Mouse (Mus musculus): ENCODE data around the gene Nfx1. TPM values are rescaled to one million over a fixed set of nuclear protein-coding genes. Genes with fewer than 3 reads are reported as not detected.
"Not testable (repeated sequence)": the region's sequence is repeated elsewhere in the genome, so short reads cannot be mapped to it uniquely, and the experiment has no call there.

Nfx1 gene
- 94.8 and 98.4 TPM in 2 replicates for polyA plus RNA-seq (2016; fragmentation: Nextera tagmentation; extraction: Ambion mirVana)

GRCm38 (mm10) chr4:40970842-40971701 is at the start of gene Nfx1:
Nfx1 (plus strand) TSS chr4:40970906.
- under 1% methylated on average over 84 of the region's 85 CpGs for WGBS
- Histone ChIP-seq H3K9me3 (replicated peaks) (no peaks in the 10 kb centered on the region), H3K4me3 (peak within 1 kb of the TSS; percentile 75), H3K27ac (replicated peaks) (peak within 1 kb of the TSS; percentile 92), H3K4me1 (peaks cover 22% of the 10 kb centered on the region), H3K36me3 (peaks cover 25% of the 10 kb centered on the region), H3K27me3 (ENCODE audit: low read depth, poor library complexity, severe bottlenecking) (no peaks in the 10 kb centered on the region)
- peak; percentile 95 for DNase-seq (ENCODE audit: low spot score)

GRCm38 (mm10) chr4:40921288-40921687 is 49.4 kb upstream of the Nfx1 start:
- H3K4me1 ChIP-seq = peaks cover 5% of the 10 kb centered on the region
- no peak for DNase-seq (ENCODE audit: low spot score)
- no peaks in the 10 kb centered on the region for H3K27me3 ChIP-seq (ENCODE audit: low read depth, poor library complexity, severe bottlenecking)
- H3K36me3 ChIP-seq = no peaks in the 10 kb centered on the region
- no peaks in the 10 kb centered on the region for H3K9me3 ChIP-seq (replicated peaks)
- no peak overlapping the region for H3K27ac ChIP-seq (replicated peaks)
- H3K4me3 ChIP-seq = no peak overlapping the region
- WGBS = 78% methylated on average over 3 of the region's 3 CpGs

GRCm38 (mm10) chr4:40923087-40923651 is 47.5 kb upstream of the Nfx1 start:
- no peaks in the 10 kb centered on the region for H3K9me3 ChIP-seq (replicated peaks)
- H3K27ac ChIP-seq (replicated peaks) = no peak overlapping the region
- no peaks in the 10 kb centered on the region for H3K27me3 ChIP-seq (ENCODE audit: low read depth, poor library complexity, severe bottlenecking)
- H3K4me3 ChIP-seq = no peak overlapping the region
- peaks cover 5% of the 10 kb centered on the region for H3K4me1 ChIP-seq
- H3K36me3 ChIP-seq = no peaks in the 10 kb centered on the region
- no peak for DNase-seq (ENCODE audit: low spot score)
- WGBS = 82% methylated on average over 6 of the region's 6 CpGs

GRCm38 (mm10) chr4:40925568-40925967 is 45.1 kb upstream of the Nfx1 start:
- no peaks in the 10 kb centered on the region for H3K27me3 ChIP-seq (ENCODE audit: low read depth, poor library complexity, severe bottlenecking)
- H3K4me3 ChIP-seq = no peak overlapping the region
- no peak for DNase-seq (ENCODE audit: low spot score)
- no peaks in the 10 kb centered on the region for H3K36me3 ChIP-seq
- no peaks in the 10 kb centered on the region for H3K9me3 ChIP-seq (replicated peaks)
- H3K27ac ChIP-seq (replicated peaks) = no peak overlapping the region
- WGBS = 40% methylated on average over 3 of the region's 3 CpGs
- peaks cover 5% of the 10 kb centered on the region for H3K4me1 ChIP-seq

GRCm38 (mm10) chr4:40929046-40929445 is 41.7 kb upstream of the Nfx1 start:
- no peak for DNase-seq (ENCODE audit: low spot score)
- no peaks in the 10 kb centered on the region for H3K27me3 ChIP-seq (ENCODE audit: low read depth, poor library complexity, severe bottlenecking)
- 81% methylated on average over 7 of the region's 7 CpGs for WGBS
- H3K4me3 ChIP-seq = no peak overlapping the region
- no peak overlapping the region for H3K27ac ChIP-seq (replicated peaks)
- no peaks in the 10 kb centered on the region for H3K9me3 ChIP-seq (replicated peaks)
- peaks cover 5% of the 10 kb centered on the region for H3K4me1 ChIP-seq
- H3K36me3 ChIP-seq = peaks cover 25% of the 10 kb centered on the region

GRCm38 (mm10) chr4:40933694-40934093 is 37.0 kb upstream of the Nfx1 start:
- H3K9me3 ChIP-seq (replicated peaks) = no peaks in the 10 kb centered on the region
- no peak overlapping the region for H3K27ac ChIP-seq (replicated peaks)
- peaks cover 69% of the 10 kb centered on the region for H3K36me3 ChIP-seq
- WGBS = 96% methylated on average over 5 of the region's 5 CpGs
- H3K27me3 ChIP-seq (ENCODE audit: low read depth, poor library complexity, severe bottlenecking) = no peaks in the 10 kb centered on the region
- H3K4me3 ChIP-seq = no peak overlapping the region
- no peak for DNase-seq (ENCODE audit: low spot score)
- H3K4me1 ChIP-seq = no peaks in the 10 kb centered on the region

GRCm38 (mm10) chr4:40934369-40934768 is 36.3 kb upstream of the Nfx1 start:
- peaks cover 76% of the 10 kb centered on the region for H3K36me3 ChIP-seq
- not testable (repeated sequence) for H3K4me1 ChIP-seq; DNase-seq (ENCODE audit: low spot score); H3K9me3 ChIP-seq (replicated peaks); H3K27me3 ChIP-seq (ENCODE audit: low read depth, poor library complexity, severe bottlenecking); H3K4me3 ChIP-seq; H3K27ac ChIP-seq (replicated peaks)
- WGBS = 96% methylated on average over 3 of the region's 3 CpGs

GRCm38 (mm10) chr4:40936175-40936839 is 34.4 kb upstream of the Nfx1 start:
- H3K4me3 ChIP-seq = no peak overlapping the region
- H3K9me3 ChIP-seq (replicated peaks) = peaks cover 12% of the 10 kb centered on the region
- WGBS = 90% methylated on average over 9 of the region's 9 CpGs
- no peaks in the 10 kb centered on the region for H3K27me3 ChIP-seq (ENCODE audit: low read depth, poor library complexity, severe bottlenecking)
- no peaks in the 10 kb centered on the region for H3K4me1 ChIP-seq
- H3K36me3 ChIP-seq = peaks cover 95% of the 10 kb centered on the region
- DNase-seq (ENCODE audit: low spot score) = no peak
- no peak overlapping the region for H3K27ac ChIP-seq (replicated peaks)

- H3K4me1 ChIP-seq = no peaks in the 10 kb centered on the region
- no peaks in the 10 kb centered on the region for H3K27me3 ChIP-seq (ENCODE audit: low read depth, poor library complexity, severe bottlenecking)
- H3K27ac ChIP-seq (replicated peaks) = no peak overlapping the region
- no peak overlapping the region for H3K4me3 ChIP-seq
- peaks cover 98% of the 10 kb centered on the region for H3K36me3 ChIP-seq
- no peak for DNase-seq (ENCODE audit: low spot score)
- WGBS = 91% methylated on average over 5 of the region's 5 CpGs
- peaks cover 12% of the 10 kb centered on the region for H3K9me3 ChIP-seq (replicated peaks)
Measured at GRCm38 (mm10) chr4:40938793-40939192, 31.9 kb upstream of the Nfx1 start.

- H3K9me3 ChIP-seq (replicated peaks) = peaks cover 12% of the 10 kb centered on the region
- no peaks in the 10 kb centered on the region for H3K27me3 ChIP-seq (ENCODE audit: low read depth, poor library complexity, severe bottlenecking)
- peaks cover 75% of the 10 kb centered on the region for H3K36me3 ChIP-seq
- H3K4me3 ChIP-seq = no peak overlapping the region
- no peak overlapping the region for H3K27ac ChIP-seq (replicated peaks)
- whole genome bisulfite sequencing = 95% methylated on average over 5 of the region's 5 CpGs
- peaks cover 15% of the 10 kb centered on the region for H3K4me1 ChIP-seq
- DNase-seq (ENCODE audit: low spot score) = no peak
Measured at GRCm38 (mm10) chr4:40943651-40944050, 27.1 kb upstream of the Nfx1 start.

GRCm38 (mm10) chr4:40946516-40947121 is 24.1 kb upstream of the Nfx1 start:
- Histone ChIP-seq H3K4me3 (peak overlapping the region; percentile 86), H3K4me1 (peaks cover 24% of the 10 kb centered on the region), H3K27me3 (ENCODE audit: low read depth, poor library complexity, severe bottlenecking) (no peaks in the 10 kb centered on the region), H3K9me3 (replicated peaks) (no peaks in the 10 kb centered on the region), H3K36me3 (peaks cover 62% of the 10 kb centered on the region), H3K27ac (replicated peaks) (no peak overlapping the region)
- no peak for DNase-seq (ENCODE audit: low spot score)
- WGBS = 92% methylated on average over 7 of the region's 7 CpGs

- H3K27me3 ChIP-seq (ENCODE audit: low read depth, poor library complexity, severe bottlenecking) = no peaks in the 10 kb centered on the region
- WGBS = under 1% methylated on average over 40 of the region's 40 CpGs
Measured at GRCm38 (mm10) chr4:40947565-40948159, 23.0 kb upstream of the Nfx1 start.

More at GRCm38 (mm10) chr4:40947565-40948159, 23.0 kb upstream of the Nfx1 start:
- Histone ChIP-seq H3K4me1 (peaks cover 24% of the 10 kb centered on the region), H3K9me3 (replicated peaks) (no peaks in the 10 kb centered on the region), H3K4me3 (peak overlapping the region; percentile 86), H3K27ac (replicated peaks) (peak overlapping the region; percentile 91), H3K36me3 (peaks cover 61% of the 10 kb centered on the region)
- no peak for DNase-seq (ENCODE audit: low spot score)

Data from midbrain, embryonic 10.5 days (tissue).